Mouse (Mus musculus) heart, adult 2 months (tissue): ENCODE results near the gene Mov10l1. TPM values are rescaled to one million over a fixed set of nuclear protein-coding genes. Genes with fewer than 3 reads are reported as not detected.

Source experiments
- DNase-seq, 2 experiments: peaks; one replicate each; pipeline ENCODE4 v3.0.0; 2021
- H3K27ac ChIP-seq: fragments of 200-600 bp; 2 replicates; pipeline ENCODE4 v1.8.1; 2022
- H3K27me3 ChIP-seq: fragments of 200-500 bp; 2 replicates; pipeline ENCODE4 v1.6.1; 2012; ENCODE audit warnings: mild to moderate bottlenecking, low read length, inconsistent platforms, mixed read lengths; ENCODE audit not compliant: control insufficient read depth, insufficient read depth
- H3K36me3 ChIP-seq: fragments of 200-500 bp; 2 replicates; pipeline ENCODE4 v1.6.1; 2012; ENCODE audit warnings: low read length, inconsistent platforms; ENCODE audit not compliant: control insufficient read depth, insufficient read depth
- H3K4me1 ChIP-seq: fragments of 200-500 bp; 2 replicates; pipeline ENCODE4 v1.6.1; 2011; ENCODE audit warnings: low read length; ENCODE audit not compliant: control insufficient read depth, insufficient read depth
- H3K4me3 ChIP-seq: fragments of 200-600 bp; 2 replicates; pipeline ENCODE4 v1.8.1; 2022
- H3K79me2 ChIP-seq: fragments of 200-500 bp; replicated peaks from 2 replicates; pipeline ENCODE4 v1.6.1; 2012; ENCODE audit warnings: mild to moderate bottlenecking, inconsistent platforms, low read length, moderate library complexity, mixed read lengths; ENCODE audit not compliant: control insufficient read depth, insufficient read depth
- H3K9ac ChIP-seq: fragments of 200-500 bp; 2 replicates; pipeline ENCODE4 v1.6.1; 2012; ENCODE audit warnings: low read depth, mild to moderate bottlenecking, control low read depth, inconsistent platforms, low read length, mixed read lengths
- CTCF ChIP-seq: fragments of 200-600 bp; IDR thresholded peaks from 2 replicates; pipeline ENCODE4 v1.8.1; 2022; ENCODE audit warnings: antibody characterized with exemption, mild to moderate bottlenecking, moderate library complexity
- EP300 ChIP-seq: fragments of 200-500 bp; IDR thresholded peaks from 2 replicates; pipeline ENCODE4 v1.6.1; 2011; ENCODE audit warnings: low read depth, low read length, control low read depth; ENCODE audit not compliant: insufficient read depth
- POLR2A ChIP-seq: fragments of 200-500 bp; IDR thresholded peaks from 2 replicates; pipeline ENCODE4 v1.6.1; 2011; ENCODE audit warnings: mild to moderate bottlenecking, low read depth, low read length, control low read depth; ENCODE audit not compliant: insufficient read depth
- WGBS: fragments of 180-500 bp; shearing (Covaris S2); methylation state at CpG from one replicate; pipeline ENCODE4 v1.1.7; 2018; 5-methylcytosine and 5-hydroxymethylcytosine counted together
- intact Hi-C: fragments of 180-260 bp; cut with DNase I; formaldehyde crosslinking; loops from one replicate; pipeline ENCODE4 v1.15.1; 2025
- polyA plus RNA-seq: library from polyadenylated mRNA; depleted of rRNA; stranded (reverse); fragments of >200 nt; gene quantifications from 2 replicates; pipeline ENCODE4 v1.2.3, GENCODE M21; 2012
- total RNA-seq, 2 experiments: library from RNA; stranded (reverse); gene quantifications; 2 replicates each; pipeline ENCODE4 v1.2.3; 2021

Gene Mov10l1
- total and polyA plus RNA-seq, 3 experiments, result 51.7 to 107 (median 96.4) TPM

GRCm38 (mm10) chr15:88964070-88964578 lies 18.6 kb upstream of the Mov10l1 start:
- Histone ChIP-seq H3K9ac (no peak overlapping the region), H3K27ac (no peak overlapping the region), H3K79me2 (no peaks in the 10 kb centered on the region), H3K36me3 (no peaks in the 10 kb centered on the region), H3K4me1 (no peaks in the 10 kb centered on the region), H3K27me3 (no peaks in the 10 kb centered on the region), H3K4me3 (no peak overlapping the region)
- WGBS, result 88% methylated on average over 2 of the region's 2 CpGs
- intact Hi-C loops, result no loop called here
- DNase-seq, result no peak
- TF ChIP-seq CTCF, result no peak

- no peak for DNase-seq
- H3K79me2 ChIP-seq, result no peaks in the 10 kb centered on the region
- TF ChIP-seq CTCF, result no peak
- no peak for TF ChIP-seq EP300
- TF ChIP-seq POLR2A, result no peak
- H3K36me3 ChIP-seq, result no peaks in the 10 kb centered on the region
- no peak overlapping the region for H3K9ac ChIP-seq
- 85% methylated on average over 4 of the region's 4 CpGs for WGBS
- H3K4me1 ChIP-seq, result no peaks in the 10 kb centered on the region
- no peaks in the 10 kb centered on the region for H3K27me3 ChIP-seq
- intact Hi-C loops, result no loop called here
- no peak overlapping the region for H3K4me3 ChIP-seq
- no peak overlapping the region for H3K27ac ChIP-seq
Measured at GRCm38 (mm10) chr15:88972300-88972699, 10.4 kb upstream of the Mov10l1 start.

- TF ChIP-seq EP300 (no peak), POLR2A (no peak), CTCF (no peak)
- 67% methylated on average over 10 of the region's 10 CpGs for WGBS
- Histone ChIP-seq H3K9ac (no peak within 1 kb of the TSS), H3K79me2 (no peaks in the 10 kb centered on the region), H3K4me1 (no peaks in the 10 kb centered on the region), H3K27me3 (no peaks in the 10 kb centered on the region), H3K27ac (no peak within 1 kb of the TSS), H3K36me3 (no peaks in the 10 kb centered on the region), H3K4me3 (no peak within 1 kb of the TSS)
- intact Hi-C loops, result no loop called here
- DNase-seq, result peak in 1 of 2 experiments; percentile 3
Measured at GRCm38 (mm10) chr15:88978281-88979137, 4.2 kb upstream of the Mov10l1 start, which contains the start of gene Mlc1. Gene Mlc1 (minus strand): TSS chr15:88979007.

- intact Hi-C loops, result no loop called here
- WGBS, result 38% methylated on average over 3 of the region's 3 CpGs
- Histone ChIP-seq H3K9ac (no peak overlapping the region), H3K27ac (no peak overlapping the region), H3K79me2 (no peaks in the 10 kb centered on the region), H3K36me3 (no peaks in the 10 kb centered on the region), H3K4me3 (no peak overlapping the region), H3K4me1 (no peaks in the 10 kb centered on the region), H3K27me3 (no peaks in the 10 kb centered on the region)
- TF ChIP-seq POLR2A (no peak), CTCF (no peak), EP300 (no peak)
- DNase-seq, result no peak
Measured at GRCm38 (mm10) chr15:88979138-88979446, 3.6 kb upstream of the Mov10l1 start.

- DNase-seq, result no peak
- Histone ChIP-seq H3K4me1 (no peaks in the 10 kb centered on the region), H3K4me3 (no peak overlapping the region), H3K9ac (no peak overlapping the region), H3K27ac (no peak overlapping the region), H3K36me3 (no peaks in the 10 kb centered on the region), H3K79me2 (no peaks in the 10 kb centered on the region), H3K27me3 (no peaks in the 10 kb centered on the region)
- TF ChIP-seq EP300 (no peak), CTCF (no peak), POLR2A (no peak)
- 21% methylated on average over 2 of the region's 2 CpGs for WGBS
- intact Hi-C loops, result no loop called here
Measured at GRCm38 (mm10) chr15:88989236-88989635, 6.5 kb downstream of the Mov10l1 start.

GRCm38 (mm10) chr15:88998636-88999035 lies 15.9 kb downstream of the Mov10l1 start:
- H3K36me3 ChIP-seq, result no peaks in the 10 kb centered on the region
- intact Hi-C loops, result no loop called here
- TF ChIP-seq CTCF (no peak), POLR2A (no peak), EP300 (no peak)
- H3K9ac ChIP-seq, result no peak overlapping the region
- H3K27ac ChIP-seq, result no peak overlapping the region
- 78% methylated on average over 8 of the region's 8 CpGs for WGBS
- no peaks in the 10 kb centered on the region for H3K27me3 ChIP-seq
- no peak for DNase-seq
- no peak overlapping the region for H3K4me3 ChIP-seq
- H3K79me2 ChIP-seq, result no peaks in the 10 kb centered on the region
- H3K4me1 ChIP-seq, result no peaks in the 10 kb centered on the region
